Comparison of ENCODE assay signal across 14 mouse cellular contexts in genomic region chr5:115294173-115294572, GRCm38 (mm10). TPM values are rescaled to one million over a fixed set of nuclear protein-coding genes. Genes with fewer than 3 reads are reported as not detected.
DNase-seq lines count a peak whose midpoint lies in the region; ATAC-seq and TF ChIP-seq lines count a peak whose summit lies in the region.
"Had no signal": no experiment of that assay in that cellular context is flagged by ENCODE, and none has a peak within 500 bp of the region (broad histone marks: within the 10 kb centered on the region; RNA-seq: fewer than 3 reads in every experiment).

No protein-coding gene starts in this region.

- ATAC-seq in forebrain, postnatal 0 days = no peak
- no peak for ATAC-seq in forebrain, embryonic 13.5 days
- ATAC-seq in liver, embryonic 11.5 days (replicated peaks; ENCODE audit: low FRiP score) = no peak
- ATAC-seq in liver, postnatal 0 days = no peak

- TF ChIP-seq CTCF in forebrain, postnatal 0 days (IDR thresholded peaks at IDR 0.05; ENCODE audit: low read depth) = peak; percentile 26; the same call in 1 of the 2 replicates
- peak; percentile 52 for TF ChIP-seq CTCF in liver, adult 2 months (IDR thresholded peaks at IDR 0.05; ENCODE audit: low read depth, low read length)
- peak; percentile 48 for TF ChIP-seq CTCF in liver, postnatal 0 days (IDR thresholded peaks at IDR 0.05; ENCODE audit: low read depth)

- H3K27me3 ChIP-seq in forebrain, postnatal 0 days (ENCODE audit: insufficient read depth, low read length) = no peaks in the 10 kb centered on the region
- H3K27me3 ChIP-seq in forebrain, embryonic 13.5 days = no peaks in the 10 kb centered on the region
- H3K27me3 ChIP-seq in liver, adult 2 months (ENCODE audit: control insufficient read depth, insufficient read depth, low read length) = no peaks in the 10 kb centered on the region
- H3K27me3 ChIP-seq in liver, embryonic 11.5 days (replicated peaks; ENCODE audit: control insufficient read depth, insufficient read depth, low read length) = no peaks in the 10 kb centered on the region
- H3K27me3 ChIP-seq in liver, postnatal 0 days (ENCODE audit: insufficient read depth, low read length) = no peaks in the 10 kb centered on the region
- no peaks in the 10 kb centered on the region for H3K27me3 ChIP-seq in heart, embryonic 10.5 days (ENCODE audit: insufficient read depth, poor library complexity, severe bottlenecking)
- H3K27me3 ChIP-seq: neural tube, embryonic 12.5 days had no signal

- H3K9ac ChIP-seq in forebrain, postnatal 0 days = no peak overlapping the region
- H3K9ac ChIP-seq in forebrain, embryonic 13.5 days = no peak overlapping the region
- no peak overlapping the region for H3K9ac ChIP-seq in liver, adult 2 months (ENCODE audit: low read depth, low read length)
- H3K9ac ChIP-seq in liver, embryonic 11.5 days (ENCODE audit: low read depth, low read length) = no peak overlapping the region
- H3K9ac ChIP-seq in liver, postnatal 0 days (replicated peaks) = no peak overlapping the region
- H3K9ac ChIP-seq: neural tube, embryonic 12.5 days had no signal

- no peak overlapping the region for H3K27ac ChIP-seq in forebrain, postnatal 0 days (ENCODE audit: low read depth, low read length)
- no peak overlapping the region for H3K27ac ChIP-seq in forebrain, embryonic 13.5 days
- no peak overlapping the region for H3K27ac ChIP-seq in liver, adult 2 months (replicated peaks; ENCODE audit: insufficient read depth, low read depth, low read length)
- H3K27ac ChIP-seq in liver, embryonic 11.5 days (ENCODE audit: low read depth, low read length) = no peak overlapping the region
- H3K27ac ChIP-seq in liver, postnatal 0 days (ENCODE audit: low read depth) = no peak overlapping the region
- no peak overlapping the region for H3K27ac ChIP-seq in heart, embryonic 10.5 days
- H3K27ac ChIP-seq: embryonic facial prominence, embryonic 10.5 days; neural tube, embryonic 12.5 days had no signal

- H3K79me2 ChIP-seq in liver, adult 2 months (ENCODE audit: control insufficient read depth, insufficient read depth, low read length) = no peaks in the 10 kb centered on the region

- DNase-seq in forebrain, postnatal 0 days = no peak
- DNase-seq in liver, adult 2 months (ENCODE audit: extremely low read depth, low read depth, low spot score) = no peak
- DNase-seq in liver, embryonic 11.5 days (ENCODE audit: low spot score) = no peak
- DNase-seq in ES-CJ7 (ENCODE audit: low read depth, low spot score) = peak; percentile 57
- no peak for DNase-seq in liver, postnatal 0 days
- DNase-seq in frontal cortex, postnatal 10 days (ENCODE audit: low spot score in 2 of 2) = no peak
- no peak for DNase-seq in heart, embryonic 10.5 days (ENCODE audit: low spot score)
- DNase-seq: kidney, adult 18-20 months; midbrain, embryonic 14.5 days; retina, postnatal 1 day had no signal

- 92% methylated on average over 8 of the region's 8 CpGs for WGBS in forebrain, postnatal 0 days
- WGBS in forebrain, embryonic 13.5 days = 92% methylated on average over 8 of the region's 8 CpGs
- 94% methylated on average over 8 of the region's 8 CpGs for WGBS in liver, adult 2 months
- WGBS in liver, embryonic 11.5 days = 90% methylated on average over 8 of the region's 8 CpGs
- WGBS in liver, postnatal 0 days (ENCODE audit: insufficient replicate concordance) = 84% methylated on average over 8 of the region's 8 CpGs
- 90% methylated on average over 8 of the region's 8 CpGs for WGBS in heart, embryonic 10.5 days

- H3K4me3 ChIP-seq in forebrain, postnatal 0 days (ENCODE audit: low read depth, low read length) = no peak overlapping the region
- H3K4me3 ChIP-seq in forebrain, embryonic 13.5 days = no peak overlapping the region
- H3K4me3 ChIP-seq in liver, adult 2 months (ENCODE audit: insufficient read depth, low read depth, low read length) = no peak overlapping the region
- no peak overlapping the region for H3K4me3 ChIP-seq in liver, embryonic 11.5 days (ENCODE audit: low read depth, low read length)
- no peak overlapping the region for H3K4me3 ChIP-seq in liver, postnatal 0 days (ENCODE audit: low read depth, low read length)
- no peak overlapping the region for H3K4me3 ChIP-seq in heart, embryonic 10.5 days
- H3K4me3 ChIP-seq: embryonic facial prominence, embryonic 10.5 days; neural tube, embryonic 12.5 days had no signal

- no peak for TF ChIP-seq POLR2A in liver, adult 2 months (IDR thresholded peaks at IDR 0.05; ENCODE audit: extremely low read depth, insufficient read depth, low read length)

- H3K9me3 ChIP-seq in forebrain, postnatal 0 days (ENCODE audit: low read length) = no peaks in the 10 kb centered on the region
- H3K9me3 ChIP-seq in forebrain, embryonic 13.5 days (replicated peaks) = no peaks in the 10 kb centered on the region
- no peaks in the 10 kb centered on the region for H3K9me3 ChIP-seq in liver, embryonic 11.5 days (ENCODE audit: control insufficient read depth, low read length)
- H3K9me3 ChIP-seq in liver, postnatal 0 days (ENCODE audit: low read length) = no peaks in the 10 kb centered on the region
- H3K9me3 ChIP-seq in heart, embryonic 10.5 days = no peaks in the 10 kb centered on the region
- H3K9me3 ChIP-seq: embryonic facial prominence, embryonic 10.5 days; neural tube, embryonic 12.5 days had no signal

- 0 out of 2 replicates have a peak, but pooled peaks cover 5% of the 10 kb centered on the region for H3K4me1 ChIP-seq in forebrain, postnatal 0 days (ENCODE audit: insufficient read depth)
- H3K4me1 ChIP-seq in forebrain, embryonic 13.5 days = peaks cover 20% of the 10 kb centered on the region
- H3K4me1 ChIP-seq in liver, adult 2 months (ENCODE audit: control insufficient read depth, insufficient read depth, low read length) = peaks cover 5% of the 10 kb centered on the region; the same call in 1 of the 2 replicates
- H3K4me1 ChIP-seq in liver, embryonic 11.5 days (replicated peaks; ENCODE audit: control insufficient read depth, insufficient read depth, low read length) = peaks cover 25% of the 10 kb centered on the region
- peaks cover 3% of the 10 kb centered on the region; the same call in 1 of the 2 replicates for H3K4me1 ChIP-seq in liver, postnatal 0 days (ENCODE audit: insufficient read depth)
- H3K4me1 ChIP-seq in heart, embryonic 10.5 days = peaks cover 15% of the 10 kb centered on the region

- no peak for TF ChIP-seq EP300 in liver, postnatal 0 days (IDR thresholded peaks at IDR 0.05; ENCODE audit: low read depth)

- peaks cover 59% of the 10 kb centered on the region for H3K36me3 ChIP-seq in forebrain, postnatal 0 days (ENCODE audit: insufficient read depth)
- peaks cover 95% of the 10 kb centered on the region for H3K36me3 ChIP-seq in forebrain, embryonic 13.5 days (ENCODE audit: poor library complexity, severe bottlenecking)
- H3K36me3 ChIP-seq in liver, adult 2 months (ENCODE audit: control insufficient read depth, insufficient read depth, low read length) = peaks cover 24% of the 10 kb centered on the region
- peaks cover 35% of the 10 kb centered on the region for H3K36me3 ChIP-seq in liver, embryonic 11.5 days (ENCODE audit: control insufficient read depth, insufficient read depth, low read length)
- H3K36me3 ChIP-seq in liver, postnatal 0 days (replicated peaks; ENCODE audit: insufficient read depth, low read length) = peaks cover 48% of the 10 kb centered on the region
- H3K36me3 ChIP-seq in heart, embryonic 10.5 days = peaks cover 93% of the 10 kb centered on the region

- no peak overlapping the region for H3K4me2 ChIP-seq in forebrain, postnatal 0 days (ENCODE audit: low read depth)
- no peak overlapping the region for H3K4me2 ChIP-seq in forebrain, embryonic 13.5 days
- no peak overlapping the region for H3K4me2 ChIP-seq in liver, embryonic 11.5 days
- H3K4me2 ChIP-seq in liver, postnatal 0 days (ENCODE audit: low read depth, low read length) = no peak overlapping the region
- H3K4me2 ChIP-seq: heart, embryonic 11.5 days; neural tube, embryonic 12.5 days had no signal

RNA-seq across cellular contexts. Expression of gene Dynll1, which starts 6.6 kb away (rescaled TPM):
- 259 and 351 TPM in 2 replicates for total RNA-seq in forebrain, postnatal 0 days (2014; rRNA removed)
- 1,192 and 1,422 TPM in 2 replicates for polyA plus RNA-seq in forebrain, postnatal 0 days (2015; fragmentation: Nextera tagmentation; extraction: Ambion mirVana)
- polyA plus RNA-seq in forebrain, embryonic 13.5 days (2015; fragmentation: Nextera tagmentation; extraction: Ambion mirVana) = 1,571 and 1,757 TPM in 2 replicates
- total RNA-seq in liver, adult 2 months (2014; rRNA removed) = 13.1 and 24.1 TPM in 2 replicates
- 24.3 and 25.8 TPM in 2 replicates for polyA plus RNA-seq in liver, adult 2 months (2012; rRNA removed)
- 1,214 and 1,307 TPM in 2 replicates for polyA plus RNA-seq in liver, embryonic 11.5 days (2014; fragmentation: Nextera tagmentation; extraction: Ambion mirVana)
- polyA plus RNA-seq in liver, postnatal 0 days (2015; fragmentation: Nextera tagmentation; extraction: Ambion mirVana) = 388 and 399 TPM in 2 replicates
- 1,455 and 1,701 TPM in 2 replicates for polyA plus RNA-seq in heart, embryonic 10.5 days (2016; fragmentation: Nextera tagmentation; extraction: Ambion mirVana)

RNA-seq across cellular contexts. Expression of gene Coq5, which starts 14.7 kb away (rescaled TPM):
- total RNA-seq in forebrain, postnatal 0 days (2014; rRNA removed) = 35.9 and 41.7 TPM in 2 replicates
- 40.7 and 45.2 TPM in 2 replicates for polyA plus RNA-seq in forebrain, postnatal 0 days (2015; fragmentation: Nextera tagmentation; extraction: Ambion mirVana)
- polyA plus RNA-seq in forebrain, embryonic 13.5 days (2015; fragmentation: Nextera tagmentation; extraction: Ambion mirVana) = 53.7 and 54.0 TPM in 2 replicates
- 20.7 and 24.6 TPM in 2 replicates for total RNA-seq in liver, adult 2 months (2014; rRNA removed)
- 13.7 and 13.9 TPM in 2 replicates for polyA plus RNA-seq in liver, adult 2 months (2012; rRNA removed)
- 62.7 and 67.9 TPM in 2 replicates for polyA plus RNA-seq in liver, embryonic 11.5 days (2014; fragmentation: Nextera tagmentation; extraction: Ambion mirVana)
- 19.5 and 19.6 TPM in 2 replicates for polyA plus RNA-seq in liver, postnatal 0 days (2015; fragmentation: Nextera tagmentation; extraction: Ambion mirVana)
- polyA plus RNA-seq in heart, embryonic 10.5 days (2016; fragmentation: Nextera tagmentation; extraction: Ambion mirVana) = 78.2 and 87.8 TPM in 2 replicates

RNA-seq across cellular contexts. Expression of gene Rnf10, which starts 21.5 kb away (rescaled TPM):
- total RNA-seq in forebrain, postnatal 0 days (2014; rRNA removed) = 91.4 and 106 TPM in 2 replicates
- 150 and 169 TPM in 2 replicates for polyA plus RNA-seq in forebrain, postnatal 0 days (2015; fragmentation: Nextera tagmentation; extraction: Ambion mirVana)
- polyA plus RNA-seq in forebrain, embryonic 13.5 days (2015; fragmentation: Nextera tagmentation; extraction: Ambion mirVana) = 134 and 138 TPM in 2 replicates
- total RNA-seq in liver, adult 2 months (2014; rRNA removed) = 32.1 and 42.9 TPM in 2 replicates
- 79.2 and 81.3 TPM in 2 replicates for polyA plus RNA-seq in liver, adult 2 months (2012; rRNA removed)
- polyA plus RNA-seq in liver, embryonic 11.5 days (2014; fragmentation: Nextera tagmentation; extraction: Ambion mirVana) = 72.2 and 76.8 TPM in 2 replicates
- 75.4 and 78.4 TPM in 2 replicates for polyA plus RNA-seq in liver, postnatal 0 days (2015; fragmentation: Nextera tagmentation; extraction: Ambion mirVana)
- 102 and 117 TPM in 2 replicates for polyA plus RNA-seq in heart, embryonic 10.5 days (2016; fragmentation: Nextera tagmentation; extraction: Ambion mirVana)

RNA-seq across cellular contexts. Expression of gene Srsf9, which starts 32.8 kb away (rescaled TPM):
- 43.7 and 49.9 TPM in 2 replicates for total RNA-seq in forebrain, postnatal 0 days (2014; rRNA removed)
- polyA plus RNA-seq in forebrain, postnatal 0 days (2015; fragmentation: Nextera tagmentation; extraction: Ambion mirVana) = 112 and 117 TPM in 2 replicates
- polyA plus RNA-seq in forebrain, embryonic 13.5 days (2015; fragmentation: Nextera tagmentation; extraction: Ambion mirVana) = 255 and 263 TPM in 2 replicates
- 17.0 and 21.7 TPM in 2 replicates for total RNA-seq in liver, adult 2 months (2014; rRNA removed)
- polyA plus RNA-seq in liver, adult 2 months (2012; rRNA removed) = 25.2 and 25.3 TPM in 2 replicates
- 261 and 275 TPM in 2 replicates for polyA plus RNA-seq in liver, embryonic 11.5 days (2014; fragmentation: Nextera tagmentation; extraction: Ambion mirVana)
- 86.0 and 90.6 TPM in 2 replicates for polyA plus RNA-seq in liver, postnatal 0 days (2015; fragmentation: Nextera tagmentation; extraction: Ambion mirVana)
- polyA plus RNA-seq in heart, embryonic 10.5 days (2016; fragmentation: Nextera tagmentation; extraction: Ambion mirVana) = 154 and 293 TPM in 2 replicates

RNA-seq across cellular contexts. Expression of gene Gatc, which starts 46.8 kb away (rescaled TPM):
- 21.8 and 25.5 TPM in 2 replicates for total RNA-seq in forebrain, postnatal 0 days (2014; rRNA removed)
- polyA plus RNA-seq in forebrain, postnatal 0 days (2015; fragmentation: Nextera tagmentation; extraction: Ambion mirVana) = 34.8 and 40.2 TPM in 2 replicates
- 31.8 and 34.1 TPM in 2 replicates for polyA plus RNA-seq in forebrain, embryonic 13.5 days (2015; fragmentation: Nextera tagmentation; extraction: Ambion mirVana)
- total RNA-seq in liver, adult 2 months (2014; rRNA removed) = 6.3 and 8.6 TPM in 2 replicates
- polyA plus RNA-seq in liver, adult 2 months (2012; rRNA removed) = 11.0 and 12.7 TPM in 2 replicates
- polyA plus RNA-seq in liver, embryonic 11.5 days (2014; fragmentation: Nextera tagmentation; extraction: Ambion mirVana) = 39.3 and 39.4 TPM in 2 replicates
- 11.7 and 12.1 TPM in 2 replicates for polyA plus RNA-seq in liver, postnatal 0 days (2015; fragmentation: Nextera tagmentation; extraction: Ambion mirVana)
- 22.8 and 25.8 TPM in 2 replicates for polyA plus RNA-seq in heart, embryonic 10.5 days (2016; fragmentation: Nextera tagmentation; extraction: Ambion mirVana)

Comparison
In these comparisons a context has a peak if more than half of its experiments do, and no peak if none do; other contexts are left out.
1. RNA of gene Dynll1, which starts 6.6 kb away (polyA plus RNA-seq): 1,571 to 1,757 TPM in forebrain, embryonic 13.5 days, 1,455 to 1,701 TPM in heart, embryonic 10.5 days, 1,214 to 1,307 TPM in liver, embryonic 11.5 days, 1,192 to 1,422 TPM in forebrain, postnatal 0 days and 388 to 399 TPM in liver, postnatal 0 days; 24.3 to 25.8 TPM in liver, adult 2 months; every median in the first group is over 10 times any median in the second.
2. Peak in every context shown above with its lines, with median percentiles within 50 percentile points of each other: CTCF ChIP-seq.